Mouse (Mus musculus): ENCODE data around the gene Llgl2. TPM values are rescaled to one million over a fixed set of nuclear protein-coding genes. Genes with fewer than 3 reads are reported as not detected.

The Llgl2 gene
- total and polyA plus RNA-seq, 2 experiments from 2014 or later: 0.51 to 0.99 TPM

DNA sequence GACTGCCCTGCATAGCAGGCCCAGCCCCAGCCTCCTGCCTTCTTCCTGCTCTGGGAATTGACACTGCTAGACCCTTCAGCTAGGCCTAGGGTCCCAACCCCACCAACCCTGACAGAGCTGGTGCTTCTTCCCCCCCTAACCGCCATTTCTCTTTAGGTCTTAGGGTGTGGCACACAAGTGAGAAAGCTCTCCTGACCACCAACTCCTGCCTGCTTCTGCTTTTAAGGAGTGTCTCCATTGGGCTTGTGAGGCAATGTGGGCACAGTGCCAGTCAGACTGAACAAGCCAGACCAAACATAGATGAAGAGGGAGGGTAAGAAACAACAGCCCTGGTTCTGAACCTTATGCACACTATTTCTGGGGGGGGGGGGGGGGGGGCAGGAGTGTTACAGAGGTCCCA, 79.0 kb downstream of the Llgl2 start:
- Histone ChIP-seq H3K9ac (replicated peaks; ENCODE audit: low read length, poor library complexity, severe bottlenecking) (no peak overlapping the region), H3K27ac (ENCODE audit: low read depth, low read length) (no peak overlapping the region), H3K9me3 (ENCODE audit: low read length) (no peaks in the 10 kb centered on the region), H3K4me3 (ENCODE audit: low read depth, low read length) (no peak overlapping the region), H3K27me3 (ENCODE audit: insufficient read depth, low read length) (no peaks in the 10 kb centered on the region), H3K4me2 (ENCODE audit: low read depth, low read length, poor library complexity, severe bottlenecking) (no peak overlapping the region), H3K36me3 (ENCODE audit: insufficient read depth, low read length) (no peaks in the 10 kb centered on the region), H3K4me1 (ENCODE audit: insufficient read depth, low read length) (no peaks in the 10 kb centered on the region)
- WGBS: 92% methylated on average over 1 of the region's 1 CpGs
- no peak for TF ChIP-seq CTCF (IDR thresholded peaks at IDR 0.05)
- DNase-seq (ENCODE audit: low spot score) (no peak), ATAC-seq (ENCODE audit: low FRiP score) (no peak)

- 75% methylated on average over 11 of the region's 11 CpGs for WGBS
Measured at GRCm38 (mm10) chr11:115903384-115904230, 79.8 kb downstream of the Llgl2 start.

DNA sequence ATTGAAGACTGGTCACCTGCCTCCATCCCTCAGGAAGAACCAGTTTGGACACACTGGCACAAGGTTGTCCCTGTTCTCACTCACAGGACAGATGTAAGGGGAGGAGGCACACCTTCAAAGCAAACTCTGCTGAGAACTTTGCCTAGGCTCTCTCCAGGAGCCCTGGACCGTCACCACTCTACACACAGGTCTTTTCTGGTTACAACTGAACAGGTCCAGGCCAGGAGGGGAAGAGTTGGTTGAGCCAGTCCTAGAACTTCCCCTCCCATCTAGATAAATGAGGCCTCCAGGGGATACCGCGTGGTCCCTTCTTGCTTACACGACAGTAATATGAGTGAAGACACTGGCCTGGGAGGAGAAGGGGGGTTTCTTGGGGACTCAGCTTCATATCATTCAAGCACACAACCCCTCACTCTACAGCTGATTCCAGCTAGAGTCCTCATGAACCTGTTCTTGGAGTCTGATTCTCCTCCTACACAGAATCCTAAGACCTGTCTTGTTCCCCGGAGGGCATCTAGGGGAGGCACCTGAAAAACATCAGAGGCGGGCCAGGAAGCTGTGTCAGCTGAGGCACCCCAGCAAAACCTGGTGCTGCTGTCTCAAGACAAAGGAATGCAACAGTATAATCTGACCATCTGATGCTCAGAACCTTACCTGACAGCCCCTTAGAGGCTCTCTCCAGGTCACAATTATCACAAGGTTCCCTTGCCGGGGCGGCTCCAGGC, 80.5 kb downstream of the Llgl2 start:
- H3K4me1 ChIP-seq (ENCODE audit: insufficient read depth, low read length): no peaks in the 10 kb centered on the region
- no peaks in the 10 kb centered on the region for H3K27me3 ChIP-seq (ENCODE audit: insufficient read depth, low read length)
- H3K9ac ChIP-seq (replicated peaks; ENCODE audit: low read length, poor library complexity, severe bottlenecking): no peak overlapping the region
- 79% methylated on average over 8 of the region's 8 CpGs for WGBS
- DNase-seq (ENCODE audit: low spot score) (no peak), ATAC-seq (ENCODE audit: low FRiP score) (no peak)
- no peak overlapping the region for H3K4me2 ChIP-seq (ENCODE audit: low read depth, low read length, poor library complexity, severe bottlenecking)
- no peak overlapping the region for H3K27ac ChIP-seq (ENCODE audit: low read depth, low read length)
- H3K36me3 ChIP-seq (ENCODE audit: insufficient read depth, low read length): 0 out of 2 replicates have a peak, but pooled peaks cover 2% of the 10 kb centered on the region
- no peak overlapping the region for H3K4me3 ChIP-seq (ENCODE audit: low read depth, low read length)
- no peaks in the 10 kb centered on the region for H3K9me3 ChIP-seq (ENCODE audit: low read length)
- TF ChIP-seq CTCF (IDR thresholded peaks at IDR 0.05): no peak

More at GRCm38 (mm10) chr11:115903384-115904230, 79.8 kb downstream of the Llgl2 start:
- no peak for TF ChIP-seq CTCF (IDR thresholded peaks at IDR 0.05)
- no peaks in the 10 kb centered on the region for H3K4me1 ChIP-seq (ENCODE audit: insufficient read depth, low read length)
- no peaks in the 10 kb centered on the region for H3K36me3 ChIP-seq (ENCODE audit: insufficient read depth, low read length)
- H3K27ac ChIP-seq (ENCODE audit: low read depth, low read length): no peak overlapping the region
- H3K9me3 ChIP-seq (ENCODE audit: low read length): no peaks in the 10 kb centered on the region
- ATAC-seq (ENCODE audit: low FRiP score): no peak
- DNase-seq (ENCODE audit: low spot score): no peak
- no peak overlapping the region for H3K9ac ChIP-seq (replicated peaks; ENCODE audit: low read length, poor library complexity, severe bottlenecking)
- H3K27me3 ChIP-seq (ENCODE audit: insufficient read depth, low read length): no peaks in the 10 kb centered on the region
- no peak overlapping the region for H3K4me2 ChIP-seq (ENCODE audit: low read depth, low read length, poor library complexity, severe bottlenecking)
- no peak overlapping the region for H3K4me3 ChIP-seq (ENCODE audit: low read depth, low read length)

Small RNAs within 50 kb of the gene (microRNA-seq; reads per million reads assigned to microRNA genes)
- not detected for gene Mir5621 (ENCODE audit: borderline number of aligned reads)

Other genes with a start within 250 kb of the Llgl2 start
- 37.9 and 39.6 TPM in 2 replicates for gene Mrps7, start 220.1 kb upstream of the Llgl2 start, total RNA-seq (2014; rRNA removed)
- gene Mrps7, start 220.1 kb upstream of the Llgl2 start, polyA plus RNA-seq (2015; fragmentation: Nextera tagmentation; extraction: Ambion mirVana): 77.8 and 81.8 TPM in 2 replicates
- gene Gga3, start 220.0 kb upstream of the Llgl2 start, total RNA-seq (2014; rRNA removed): 34.5 and 42.3 TPM in 2 replicates
- 20.5 and 22.6 TPM in 2 replicates for gene Gga3, start 220.0 kb upstream of the Llgl2 start, polyA plus RNA-seq (2015; fragmentation: Nextera tagmentation; extraction: Ambion mirVana)
- 13.6 and 13.7 TPM in 2 replicates for gene Mif4gd, start 211.1 kb upstream of the Llgl2 start, total RNA-seq (2014; rRNA removed)
- gene Mif4gd, start 211.1 kb upstream of the Llgl2 start, polyA plus RNA-seq (2015; fragmentation: Nextera tagmentation; extraction: Ambion mirVana): 15.7 and 17.7 TPM in 2 replicates
- gene Slc25a19, start 195.8 kb upstream of the Llgl2 start, total RNA-seq (2014; rRNA removed): 33.7 and 35.7 TPM in 2 replicates
- gene Slc25a19, start 195.8 kb upstream of the Llgl2 start, polyA plus RNA-seq (2015; fragmentation: Nextera tagmentation; extraction: Ambion mirVana): 44.9 and 49.6 TPM in 2 replicates
- gene Grb2, start 115.5 kb upstream of the Llgl2 start, total RNA-seq (2014; rRNA removed): 85.8 and 87.0 TPM in 2 replicates
- 153 and 158 TPM in 2 replicates for gene Grb2, start 115.5 kb upstream of the Llgl2 start, polyA plus RNA-seq (2015; fragmentation: Nextera tagmentation; extraction: Ambion mirVana)
- 26.5 and 32.7 TPM in 2 replicates for gene Tmem94, start 58.6 kb upstream of the Llgl2 start, total RNA-seq (2014; rRNA removed)
- 14.6 and 15.9 TPM in 2 replicates for gene Tmem94, start 58.6 kb upstream of the Llgl2 start, polyA plus RNA-seq (2015; fragmentation: Nextera tagmentation; extraction: Ambion mirVana)
- gene Caskin2, start 10.4 kb upstream of the Llgl2 start, total RNA-seq (2014; rRNA removed): 18.5 and 27.9 TPM in 2 replicates
- 7.2 and 8.3 TPM in 2 replicates for gene Caskin2, start 10.4 kb upstream of the Llgl2 start, polyA plus RNA-seq (2015; fragmentation: Nextera tagmentation; extraction: Ambion mirVana)
- 25.0 and 27.7 TPM in 2 replicates for gene Tsen54, start 9.3 kb upstream of the Llgl2 start, total RNA-seq (2014; rRNA removed)
- 14.8 and 15.5 TPM in 2 replicates for gene Tsen54, start 9.3 kb upstream of the Llgl2 start, polyA plus RNA-seq (2015; fragmentation: Nextera tagmentation; extraction: Ambion mirVana)
- gene Myo15b, start 34.4 kb downstream of the Llgl2 start, total RNA-seq (2014; rRNA removed): not detected in 2 replicates
- gene Myo15b, start 34.4 kb downstream of the Llgl2 start, polyA plus RNA-seq (2015; fragmentation: Nextera tagmentation; extraction: Ambion mirVana): 0.09 and 0.29 TPM in 2 replicates
- not detected in 2 replicates for gene Smim5, start 75.9 kb downstream of the Llgl2 start, total RNA-seq (2014; rRNA removed)
- gene Smim5, start 75.9 kb downstream of the Llgl2 start, polyA plus RNA-seq (2015; fragmentation: Nextera tagmentation; extraction: Ambion mirVana): 1.3 and 1.5 TPM in 2 replicates
- gene Smim6, start 88.0 kb downstream of the Llgl2 start, total RNA-seq (2014; rRNA removed): not detected in 2 replicates
- gene Smim6, start 88.0 kb downstream of the Llgl2 start, polyA plus RNA-seq (2015; fragmentation: Nextera tagmentation; extraction: Ambion mirVana): 0.26 TPM in 1 of 2 replicates, not detected in the other
- 44.3 and 46.4 TPM in 2 replicates for gene Sap30bp, start 109.2 kb downstream of the Llgl2 start, total RNA-seq (2014; rRNA removed)
- 43.3 and 54.3 TPM in 2 replicates for gene Sap30bp, start 109.2 kb downstream of the Llgl2 start, polyA plus RNA-seq (2015; fragmentation: Nextera tagmentation; extraction: Ambion mirVana)
- gene Recql5, start 109.4 kb downstream of the Llgl2 start, total RNA-seq (2014; rRNA removed): 18.9 and 20.4 TPM in 2 replicates
- gene Recql5, start 109.4 kb downstream of the Llgl2 start, polyA plus RNA-seq (2015; fragmentation: Nextera tagmentation; extraction: Ambion mirVana): 8.0 and 10.5 TPM in 2 replicates
- gene Itgb4, start 150.7 kb downstream of the Llgl2 start, total RNA-seq (2014; rRNA removed): 2.2 and 3.0 TPM in 2 replicates
- 1.0 and 1.2 TPM in 2 replicates for gene Itgb4, start 150.7 kb downstream of the Llgl2 start, polyA plus RNA-seq (2015; fragmentation: Nextera tagmentation; extraction: Ambion mirVana)
- 36.3 and 44.0 TPM in 2 replicates for gene Galk1, start 188.7 kb downstream of the Llgl2 start, total RNA-seq (2014; rRNA removed)
- gene Galk1, start 188.7 kb downstream of the Llgl2 start, polyA plus RNA-seq (2015; fragmentation: Nextera tagmentation; extraction: Ambion mirVana): 47.7 and 49.5 TPM in 2 replicates
- 568 and 792 TPM in 2 replicates for gene H3f3b, start 203.9 kb downstream of the Llgl2 start, total RNA-seq (2014; rRNA removed)
- 2,143 and 2,254 TPM in 2 replicates for gene H3f3b, start 203.9 kb downstream of the Llgl2 start, polyA plus RNA-seq (2015; fragmentation: Nextera tagmentation; extraction: Ambion mirVana)
- gene Unk, start 206.3 kb downstream of the Llgl2 start, total RNA-seq (2014; rRNA removed): 45.2 and 55.1 TPM in 2 replicates
- gene Unk, start 206.3 kb downstream of the Llgl2 start, polyA plus RNA-seq (2015; fragmentation: Nextera tagmentation; extraction: Ambion mirVana): 25.5 and 26.7 TPM in 2 replicates